Mouse (Mus musculus): ENCODE measurements around the gene Adss. TPM values are rescaled to one million over a fixed set of nuclear protein-coding genes. Genes with fewer than 3 reads are reported as not detected.

Adss gene
- polyA plus RNA-seq, 1 experiment = 24.4 TPM

DNA sequence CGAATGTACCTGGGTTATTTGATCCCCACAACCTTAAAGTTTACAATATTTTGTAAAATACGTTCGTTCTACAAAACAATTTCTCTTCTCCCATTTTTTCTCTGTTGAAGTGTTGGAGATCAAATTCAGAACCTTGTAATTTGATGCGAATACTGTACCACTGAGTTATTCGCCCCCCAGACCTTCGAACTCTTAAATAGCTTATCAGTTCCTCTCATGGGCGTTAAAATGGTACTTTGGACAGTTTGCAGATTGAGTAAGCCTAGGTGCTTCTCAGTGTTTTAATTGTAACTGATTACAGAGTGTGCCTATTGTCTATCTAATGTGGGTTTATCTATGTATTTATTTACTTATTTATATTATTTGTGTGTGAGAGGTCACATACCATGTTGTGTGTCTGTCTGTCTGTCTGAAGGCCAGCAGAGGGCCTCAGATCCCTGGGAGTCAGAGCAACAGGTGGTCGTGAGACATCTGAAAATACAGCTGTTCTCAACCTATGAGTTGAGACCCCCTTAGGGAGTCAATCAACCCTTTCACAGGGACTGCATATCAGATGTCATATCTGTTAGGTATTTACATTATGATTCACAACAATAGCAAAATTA is 942 bp upstream of the Adss start:
- Histone ChIP-seq H3K4me2 (ENCODE audit: low read depth) (peak overlapping the region; percentile 81), H3K27me3 (ENCODE audit: control insufficient read depth, insufficient read depth, insufficient read length) (no peaks in the 10 kb centered on the region), H3K4me3 (no peak overlapping the region), H3ac (ENCODE audit: control insufficient read depth, insufficient read length) (no peak overlapping the region), H3K79me2 (ENCODE audit: control insufficient read depth, insufficient read depth) (peaks cover 37% of the 10 kb centered on the region), H3K36me3 (ENCODE audit: control insufficient read depth, insufficient read depth) (no peaks in the 10 kb centered on the region)
- TF ChIP-seq MAX (IDR thresholded peaks at IDR 0.05; ENCODE audit: low read depth) (no peak), TCF12 (IDR thresholded peaks at IDR 0.05; ENCODE audit: insufficient read depth, poor library complexity, severe bottlenecking) (peak; percentile 25), REST (IDR thresholded peaks at IDR 0.05; ENCODE audit: insufficient read depth, insufficient read length) (no peak), MYOG (IDR thresholded peaks at IDR 0.05; ENCODE audit: control insufficient read depth in 1 of 3, insufficient read depth in 1 of 3, insufficient read length in 2 of 3, low read depth in 2 of 3) (peak in 2 of 3 experiments; percentile 48 to 52), MYOD1 (IDR thresholded peaks at IDR 0.05; ENCODE audit: control insufficient read depth in 1 of 3, insufficient read length in 2 of 3, low read depth in 2 of 3) (peak; percentile 35 to 85 (median 76))

DNA sequence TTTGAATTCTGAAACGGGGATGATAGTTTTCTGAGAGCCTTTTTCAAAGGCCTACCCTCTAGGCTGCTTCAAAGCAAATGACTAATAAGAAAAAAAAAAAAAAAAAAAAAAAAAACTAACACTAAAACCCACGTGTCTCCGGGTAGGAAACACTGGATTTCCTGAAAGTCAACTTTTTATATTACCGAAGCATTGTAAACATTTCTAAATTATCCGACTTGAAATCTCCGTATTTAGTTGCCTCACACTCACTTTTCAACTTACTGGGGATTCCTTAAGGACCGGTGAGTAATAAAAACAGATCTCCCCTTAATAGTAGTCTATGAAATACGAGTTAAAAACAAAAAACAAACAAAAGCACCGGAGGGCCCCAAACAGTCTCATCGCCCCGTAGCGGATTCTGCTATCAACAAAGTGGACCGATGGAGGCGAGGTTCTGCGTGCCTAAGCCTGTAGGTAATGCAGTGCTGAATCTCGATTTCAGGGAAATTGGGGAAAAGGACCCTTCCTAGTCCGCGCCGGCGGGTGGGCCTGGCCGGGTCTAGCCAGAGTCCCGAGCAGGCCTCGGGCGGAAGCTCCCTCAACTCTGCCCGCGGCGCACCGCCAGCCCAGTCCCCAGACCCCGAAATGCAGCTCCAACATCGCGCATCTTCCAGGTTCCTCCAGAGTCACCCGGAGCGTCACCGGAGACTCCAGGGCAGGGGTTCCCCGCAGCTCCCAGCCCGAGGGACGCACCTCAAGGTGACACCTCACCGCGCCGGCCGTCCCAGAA is 704 bp downstream of the Adss start:
- Histone ChIP-seq H3K27me3 (ENCODE audit: control insufficient read depth, insufficient read depth, insufficient read length) (no peaks in the 10 kb centered on the region), H3ac (ENCODE audit: control insufficient read depth, insufficient read length) (peak overlapping the region; percentile 50), H3K4me3 (peak overlapping the region; percentile 79), H3K4me2 (ENCODE audit: low read depth) (peak overlapping the region; percentile 72), H3K36me3 (ENCODE audit: control insufficient read depth, insufficient read depth) (no peaks in the 10 kb centered on the region), H3K79me2 (ENCODE audit: control insufficient read depth, insufficient read depth) (peaks cover 54% of the 10 kb centered on the region)
- TF ChIP-seq USF1 (IDR thresholded peaks at IDR 0.05; ENCODE audit: low read depth) (peak; percentile 1), CEBPB (IDR thresholded peaks at IDR 0.05; ENCODE audit: insufficient read depth, poor library complexity, severe bottlenecking) (no peak)

DNA sequence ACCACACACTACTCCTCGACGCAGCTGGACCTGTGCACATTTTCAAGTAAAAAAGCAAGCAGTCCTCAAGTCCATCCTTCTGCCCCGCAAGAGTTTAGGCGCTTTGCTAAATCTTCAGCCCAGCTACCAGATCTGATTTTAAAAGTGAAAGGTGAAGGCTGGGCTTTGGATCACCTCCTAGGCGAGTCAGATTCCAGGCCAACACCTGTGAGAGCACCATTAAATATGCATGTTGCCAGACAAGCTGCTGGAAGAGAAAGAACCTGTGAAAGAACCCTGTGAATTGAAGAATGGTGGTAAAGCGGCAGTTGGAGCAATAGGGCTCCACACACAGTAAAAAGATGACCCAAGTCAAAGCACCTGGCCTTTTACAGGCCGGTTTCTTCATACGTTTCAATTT is 1.4 kb downstream of the Adss start:
- Histone ChIP-seq H3K4me3 (peak overlapping the region; percentile 79), H3K36me3 (ENCODE audit: control insufficient read depth, insufficient read depth) (no peaks in the 10 kb centered on the region), H3ac (ENCODE audit: control insufficient read depth, insufficient read length) (no peak overlapping the region), H3K27me3 (ENCODE audit: control insufficient read depth, insufficient read depth, insufficient read length) (no peaks in the 10 kb centered on the region), H3K79me2 (ENCODE audit: control insufficient read depth, insufficient read depth) (peaks cover 61% of the 10 kb centered on the region), H3K4me2 (ENCODE audit: low read depth) (peak overlapping the region; percentile 72)
- no peak for TF ChIP-seq SRF (IDR thresholded peaks at IDR 0.05; ENCODE audit: control insufficient read depth, insufficient read length, low read depth)
- TF ChIP-seq E2F4 (IDR thresholded peaks at IDR 0.05; ENCODE audit: insufficient read depth) = no peak
- TF ChIP-seq REST (IDR thresholded peaks at IDR 0.05; ENCODE audit: insufficient read depth, insufficient read length) = no peak
- no peak for TF ChIP-seq POLR2AphosphoS2 (IDR thresholded peaks at IDR 0.05; ENCODE audit: insufficient read length, low read depth)
- TF ChIP-seq TCF12 (IDR thresholded peaks at IDR 0.05; ENCODE audit: insufficient read depth, poor library complexity, severe bottlenecking) = no peak
- no peak for TF ChIP-seq POLR2A (IDR thresholded peaks at IDR 0.05; ENCODE audit: insufficient read length, low read depth)
- no peak for TF ChIP-seq USF1 (IDR thresholded peaks at IDR 0.05; ENCODE audit: low read depth)
- TF ChIP-seq TCF3 (IDR thresholded peaks at IDR 0.05; ENCODE audit: insufficient read length, low read depth) = no peak
- no peak for TF ChIP-seq CEBPB (IDR thresholded peaks at IDR 0.05; ENCODE audit: insufficient read depth, poor library complexity, severe bottlenecking)
- TF ChIP-seq MYOD1 (IDR thresholded peaks at IDR 0.05; ENCODE audit: control insufficient read depth in 1 of 3, insufficient read length in 2 of 3, low read depth in 2 of 3) = no peak

GRCm38 (mm10) chr1:177792835-177793234 is 3.5 kb downstream of the Adss start:
- no peak for TF ChIP-seq SRF (IDR thresholded peaks at IDR 0.05; ENCODE audit: control insufficient read depth, insufficient read length, low read depth)
- TF ChIP-seq MYOD1 (IDR thresholded peaks at IDR 0.05; ENCODE audit: control insufficient read depth in 1 of 3, insufficient read length in 2 of 3, low read depth in 2 of 3) = no peak
- TF ChIP-seq E2F4 (IDR thresholded peaks at IDR 0.05; ENCODE audit: insufficient read depth) = no peak
- no peak for TF ChIP-seq TCF3 (IDR thresholded peaks at IDR 0.05; ENCODE audit: insufficient read length, low read depth)
- no peak for TF ChIP-seq POLR2A (IDR thresholded peaks at IDR 0.05; ENCODE audit: insufficient read length, low read depth)
- no peak for TF ChIP-seq MYOG (IDR thresholded peaks at IDR 0.05; ENCODE audit: control insufficient read depth in 1 of 3, insufficient read depth in 1 of 3, insufficient read length in 2 of 3, low read depth in 2 of 3)
- TF ChIP-seq REST (IDR thresholded peaks at IDR 0.05; ENCODE audit: insufficient read depth, insufficient read length) = no peak
- no peak for TF ChIP-seq USF1 (IDR thresholded peaks at IDR 0.05; ENCODE audit: low read depth)
- TF ChIP-seq MAX (IDR thresholded peaks at IDR 0.05; ENCODE audit: low read depth) = no peak
- no peak for TF ChIP-seq POLR2AphosphoS2 (IDR thresholded peaks at IDR 0.05; ENCODE audit: insufficient read length, low read depth)
- TF ChIP-seq CEBPB (IDR thresholded peaks at IDR 0.05; ENCODE audit: insufficient read depth, poor library complexity, severe bottlenecking) = no peak

GRCm38 (mm10) chr1:177777397-177777796 is 18.9 kb downstream of the Adss start:
- peaks cover 6% of the 10 kb centered on the region for H3K79me2 ChIP-seq (ENCODE audit: control insufficient read depth, insufficient read depth)
- H3K36me3 ChIP-seq (ENCODE audit: control insufficient read depth, insufficient read depth) = peaks cover 63% of the 10 kb centered on the region
- TF ChIP-seq USF1 (IDR thresholded peaks at IDR 0.05; ENCODE audit: low read depth) = no peak
- TF ChIP-seq MAX (IDR thresholded peaks at IDR 0.05; ENCODE audit: low read depth) = no peak
- TF ChIP-seq POLR2A (IDR thresholded peaks at IDR 0.05; ENCODE audit: insufficient read length, low read depth) = no peak
- no peak for TF ChIP-seq MYOD1 (IDR thresholded peaks at IDR 0.05; ENCODE audit: control insufficient read depth in 1 of 3, insufficient read length in 2 of 3, low read depth in 2 of 3)
- TF ChIP-seq MYOG (IDR thresholded peaks at IDR 0.05; ENCODE audit: control insufficient read depth in 1 of 3, insufficient read depth in 1 of 3, insufficient read length in 2 of 3, low read depth in 2 of 3) = no peak
- TF ChIP-seq CEBPB (IDR thresholded peaks at IDR 0.05; ENCODE audit: insufficient read depth, poor library complexity, severe bottlenecking) = no peak
- no peak for TF ChIP-seq SRF (IDR thresholded peaks at IDR 0.05; ENCODE audit: control insufficient read depth, insufficient read length, low read depth)
- no peak for TF ChIP-seq REST (IDR thresholded peaks at IDR 0.05; ENCODE audit: insufficient read depth, insufficient read length)
- TF ChIP-seq POLR2AphosphoS2 (IDR thresholded peaks at IDR 0.05; ENCODE audit: insufficient read length, low read depth) = no peak
- TF ChIP-seq E2F4 (IDR thresholded peaks at IDR 0.05; ENCODE audit: insufficient read depth) = no peak
- no peak for TF ChIP-seq TCF12 (IDR thresholded peaks at IDR 0.05; ENCODE audit: insufficient read depth, poor library complexity, severe bottlenecking)
- no peak for TF ChIP-seq TCF3 (IDR thresholded peaks at IDR 0.05; ENCODE audit: insufficient read length, low read depth)

More at GRCm38 (mm10) chr1:177792835-177793234, 3.5 kb downstream of the Adss start:
- no peaks in the 10 kb centered on the region for H3K27me3 ChIP-seq (ENCODE audit: control insufficient read depth, insufficient read depth, insufficient read length)
- no peak overlapping the region for H3K4me3 ChIP-seq
- H3ac ChIP-seq (ENCODE audit: control insufficient read depth, insufficient read length) = no peak overlapping the region
- no peak overlapping the region for H3K4me2 ChIP-seq (ENCODE audit: low read depth)
- no peaks in the 10 kb centered on the region for H3K36me3 ChIP-seq (ENCODE audit: control insufficient read depth, insufficient read depth)
- peaks cover 82% of the 10 kb centered on the region for H3K79me2 ChIP-seq (ENCODE audit: control insufficient read depth, insufficient read depth)

More at GRCm38 (mm10) chr1:177777397-177777796, 18.9 kb downstream of the Adss start:
- Histone ChIP-seq H3K27me3 (ENCODE audit: control insufficient read depth, insufficient read depth, insufficient read length) (no peaks in the 10 kb centered on the region), H3K4me3 (no peak overlapping the region), H3K4me2 (ENCODE audit: low read depth) (no peak overlapping the region), H3ac (ENCODE audit: control insufficient read depth, insufficient read length) (no peak overlapping the region)
